Mouse (Mus musculus) cortical plate, adult 2 months (tissue): ENCODE results near the gene Prm3.

Experiments used
- CTCF ChIP-seq: fragments of 200-500 bp; IDR thresholded peaks from 2 replicates; pipeline ENCODE4 v1.5.1; 2011; ENCODE audit warnings: mild to moderate bottlenecking, control low read depth, low read length; ENCODE audit not compliant: insufficient read depth; ENCODE audit errors: extremely low read depth
- POLR2A ChIP-seq: fragments of 200-500 bp; IDR thresholded peaks from 2 replicates; pipeline ENCODE4 v1.6.1; 2011; ENCODE audit warnings: mild to moderate bottlenecking, low read length, control low read depth; ENCODE audit not compliant: insufficient read depth; ENCODE audit errors: extremely low read depth

DNA sequence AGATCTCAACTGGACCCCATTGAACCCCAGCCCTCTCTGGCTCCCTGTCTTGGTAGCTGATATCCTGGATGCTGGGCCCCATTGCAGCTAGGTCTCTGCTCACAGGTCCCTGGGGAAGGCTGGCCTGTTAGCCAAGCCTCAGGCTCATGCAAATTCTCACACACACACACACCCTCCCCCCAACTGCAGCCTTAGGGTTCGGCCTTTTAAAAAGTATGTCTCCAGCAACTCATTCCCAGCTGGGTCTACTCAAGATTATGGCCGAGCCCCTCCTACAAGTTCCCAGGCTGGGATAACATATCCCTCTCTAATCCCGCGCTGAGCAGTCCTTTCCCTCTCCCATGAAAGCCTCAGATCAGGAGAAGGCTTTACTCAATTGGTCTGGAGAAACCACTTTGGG, 30.7 kb upstream of the Prm3 start:
- TF ChIP-seq CTCF (no peak), POLR2A (no peak)
